Mouse (Mus musculus) neural tube, embryonic 13.5 days (tissue): ENCODE measurements around the gene Tmcc1. TPM values are rescaled to one million over a fixed set of nuclear protein-coding genes. Genes with fewer than 3 reads are reported as not detected.

Source experiments
- ATAC-seq: fragments of 200-750 bp; cut with Nextera tagmentation; 2 replicates; pipeline ENCODE4 v1.8.0; 2017; ENCODE audit warnings: low read depth, mild to moderate bottlenecking, moderate TSS enrichment, moderate library complexity
- H3K27ac ChIP-seq: fragments of 300-500 bp; sonication (generic); replicated peaks from 2 replicates; pipeline ENCODE4 v1.5.1; 2015; ENCODE audit warnings: moderate library complexity, mild to moderate bottlenecking, inconsistent platforms
- H3K27me3 ChIP-seq: fragments of 300-500 bp; sonication (generic); 2 replicates; pipeline ENCODE4 v1.6.1; 2015; ENCODE audit warnings: mild to moderate bottlenecking, inconsistent platforms
- H3K36me3 ChIP-seq: fragments of 300-500 bp; sonication (generic); 2 replicates; pipeline ENCODE4 v1.6.1; 2015; ENCODE audit warnings: mild to moderate bottlenecking, inconsistent platforms
- H3K4me1 ChIP-seq: fragments of 300-500 bp; sonication (generic); replicated peaks from 2 replicates; pipeline ENCODE4 v1.6.1; 2015; ENCODE audit warnings: inconsistent platforms
- H3K4me2 ChIP-seq: fragments of 300-500 bp; sonication (generic); 2 replicates; pipeline ENCODE4 v1.6.1; 2015; ENCODE audit warnings: inconsistent platforms, mild to moderate bottlenecking, moderate library complexity
- H3K4me3 ChIP-seq: fragments of 300-500 bp; sonication (generic); 2 replicates; pipeline ENCODE4 v1.5.1; 2015; ENCODE audit warnings: mild to moderate bottlenecking, inconsistent platforms
- H3K9ac ChIP-seq: fragments of 300-500 bp; sonication (generic); 2 replicates; pipeline ENCODE4 v1.6.1; 2015; ENCODE audit warnings: moderate library complexity, mild to moderate bottlenecking, inconsistent platforms
- H3K9me3 ChIP-seq: fragments of 300-500 bp; sonication (generic); 2 replicates; pipeline ENCODE4 v1.6.1; 2016; ENCODE audit warnings: inconsistent platforms
- WGBS: fragments of 180-500 bp; shearing (Covaris S2); methylation state at CpG from one replicate; pipeline ENCODE4 v1.1.7; 2015; 5-methylcytosine and 5-hydroxymethylcytosine counted together
- polyA plus RNA-seq: library from polyadenylated mRNA; unstranded; fragments of >200 nt; fragmentation: Nextera tagmentation; extraction: Ambion mirVana; gene quantifications from 2 replicates; pipeline ENCODE4 v1.2.1, GENCODE M21; 2015

Gene Tmcc1
- polyA plus RNA-seq, 1 experiment from 2014 or later, result 32.1 TPM

- Histone ChIP-seq H3K36me3 (peaks cover 8% of the 10 kb centered on the region; the same call in 1 of the 2 replicates), H3K27me3 (no peaks in the 10 kb centered on the region), H3K4me3 (no peak overlapping the region), H3K4me2 (no peak overlapping the region), H3K9me3 (no peaks in the 10 kb centered on the region), H3K9ac (no peak overlapping the region), H3K27ac (no peak overlapping the region), H3K4me1 (no peaks in the 10 kb centered on the region; the same call in 1 of the 2 replicates)
- ATAC-seq, result no peak
- 90% methylated on average over 2 of the region's 2 CpGs for WGBS
These were observed 156.7 kb downstream of the Tmcc1 start for GRCm38 (mm10) chr6:116036555-116036954.

- Histone ChIP-seq H3K27me3 (no peaks in the 10 kb centered on the region), H3K9ac (no peak overlapping the region), H3K36me3 (0 out of 2 replicates have a peak, but pooled peaks cover 3% of the 10 kb centered on the region), H3K4me1 (no peaks in the 10 kb centered on the region), H3K4me2 (no peak overlapping the region), H3K27ac (no peak overlapping the region), H3K4me3 (no peak overlapping the region), H3K9me3 (no peaks in the 10 kb centered on the region)
- ATAC-seq, result no peak
- 92% methylated on average over 5 of the region's 5 CpGs for WGBS
These were observed 162.2 kb downstream of the Tmcc1 start for GRCm38 (mm10) chr6:116031052-116031451.

GRCm38 (mm10) chr6:116024666-116025065 is 168.6 kb downstream of the Tmcc1 start:
- 89% methylated on average over 4 of the region's 4 CpGs for WGBS
- Histone ChIP-seq H3K27ac (no peak overlapping the region), H3K9me3 (peaks cover 9% of the 10 kb centered on the region), H3K36me3 (peaks cover 46% of the 10 kb centered on the region), H3K4me1 (no peaks in the 10 kb centered on the region), H3K4me3 (no peak overlapping the region), H3K9ac (no peak overlapping the region), H3K4me2 (no peak overlapping the region), H3K27me3 (no peaks in the 10 kb centered on the region)
- ATAC-seq, result no peak

- WGBS, result 86% methylated on average over 9 of the region's 9 CpGs
- peaks cover 48% of the 10 kb centered on the region for H3K36me3 ChIP-seq
- peaks cover 9% of the 10 kb centered on the region for H3K9me3 ChIP-seq
- no peak overlapping the region for H3K9ac ChIP-seq
- ATAC-seq, result no peak
- no peak overlapping the region for H3K27ac ChIP-seq
- no peak overlapping the region for H3K4me2 ChIP-seq
- no peaks in the 10 kb centered on the region for H3K4me1 ChIP-seq
- no peak overlapping the region for H3K4me3 ChIP-seq
- H3K27me3 ChIP-seq, result no peaks in the 10 kb centered on the region
These were observed 171.3 kb downstream of the Tmcc1 start for GRCm38 (mm10) chr6:116021961-116022485.

GRCm38 (mm10) chr6:116015902-116016301 is 177.4 kb downstream of the Tmcc1 start:
- no peak for ATAC-seq
- WGBS, result 89% methylated on average over 3 of the region's 3 CpGs

GRCm38 (mm10) chr6:116014111-116014510 is 179.2 kb downstream of the Tmcc1 start:
- no peak overlapping the region for H3K4me3 ChIP-seq
- H3K27me3 ChIP-seq, result no peaks in the 10 kb centered on the region
- WGBS, result 84% methylated on average over 6 of the region's 6 CpGs
- no peak for ATAC-seq
- H3K4me1 ChIP-seq, result no peaks in the 10 kb centered on the region
- H3K36me3 ChIP-seq, result no peaks in the 10 kb centered on the region; the same call in 1 of the 2 replicates
- no peak overlapping the region for H3K9ac ChIP-seq
- no peaks in the 10 kb centered on the region for H3K9me3 ChIP-seq
- no peak overlapping the region for H3K4me2 ChIP-seq
- H3K27ac ChIP-seq, result no peak overlapping the region

More at GRCm38 (mm10) chr6:116015902-116016301, 177.4 kb downstream of the Tmcc1 start:
- H3K4me1 ChIP-seq, result no peaks in the 10 kb centered on the region
- H3K4me3 ChIP-seq, result no peak overlapping the region
- no peak overlapping the region for H3K9ac ChIP-seq
- H3K36me3 ChIP-seq, result peaks cover 14% of the 10 kb centered on the region
- no peak overlapping the region for H3K27ac ChIP-seq
- H3K4me2 ChIP-seq, result no peak overlapping the region
- no peaks in the 10 kb centered on the region for H3K9me3 ChIP-seq
- H3K27me3 ChIP-seq, result no peaks in the 10 kb centered on the region

- no peak overlapping the region for H3K4me2 ChIP-seq
- no peak overlapping the region for H3K4me3 ChIP-seq
- 65% methylated on average over 3 of the region's 3 CpGs for WGBS
- H3K9me3 ChIP-seq, result no peaks in the 10 kb centered on the region
- H3K36me3 ChIP-seq, result no peaks in the 10 kb centered on the region; the same call in 1 of the 2 replicates
- H3K9ac ChIP-seq, result no peak overlapping the region
- H3K27ac ChIP-seq, result no peak overlapping the region
- no peaks in the 10 kb centered on the region for H3K4me1 ChIP-seq
- H3K27me3 ChIP-seq, result no peaks in the 10 kb centered on the region
- no peak for ATAC-seq
These were observed 179.6 kb downstream of the Tmcc1 start for GRCm38 (mm10) chr6:116013687-116014086.

- H3K4me1 ChIP-seq, result peaks cover 4% of the 10 kb centered on the region; the same call in 1 of the 2 replicates
- 5% methylated on average over 6 of the region's 6 CpGs for WGBS
- H3K9ac ChIP-seq, result no peak overlapping the region
- H3K4me2 ChIP-seq, result no peak overlapping the region
- no peak overlapping the region for H3K4me3 ChIP-seq
- H3K9me3 ChIP-seq, result no peaks in the 10 kb centered on the region
- peak; percentile 16; the same call in 1 of the 2 replicates for ATAC-seq
- no peaks in the 10 kb centered on the region for H3K27me3 ChIP-seq
- no peaks in the 10 kb centered on the region for H3K36me3 ChIP-seq
- H3K27ac ChIP-seq, result no peak overlapping the region
These were observed 182.7 kb downstream of the Tmcc1 start for GRCm38 (mm10) chr6:116010541-116010940.

GRCm38 (mm10) chr6:116009426-116009825 is 183.9 kb downstream of the Tmcc1 start:
- WGBS, result 52% methylated on average over 12 of the region's 12 CpGs
- Histone ChIP-seq H3K9ac (no peak overlapping the region), H3K4me2 (no peak overlapping the region), H3K4me3 (no peak overlapping the region), H3K27ac (no peak overlapping the region), H3K36me3 (no peaks in the 10 kb centered on the region), H3K27me3 (no peaks in the 10 kb centered on the region), H3K4me1 (peaks cover 6% of the 10 kb centered on the region), H3K9me3 (no peaks in the 10 kb centered on the region)
- no peak for ATAC-seq

GRCm38 (mm10) chr6:116007561-116008173 is 185.6 kb downstream of the Tmcc1 start:
- no peak overlapping the region for H3K4me3 ChIP-seq
- no peak overlapping the region for H3K4me2 ChIP-seq
- no peaks in the 10 kb centered on the region for H3K9me3 ChIP-seq
- no peak overlapping the region for H3K27ac ChIP-seq
- 0 out of 2 replicates have a peak overlapping the region, but pooled peaks have one; percentile 38 for H3K9ac ChIP-seq
- WGBS, result 29% methylated on average over 8 of the region's 9 CpGs
- peak; percentile 33; the same call in 1 of the 2 replicates for ATAC-seq
- H3K4me1 ChIP-seq, result peaks cover 13% of the 10 kb centered on the region
- no peaks in the 10 kb centered on the region for H3K36me3 ChIP-seq
- no peaks in the 10 kb centered on the region for H3K27me3 ChIP-seq

GRCm38 (mm10) chr6:116006731-116007130 is 186.6 kb downstream of the Tmcc1 start:
- no peaks in the 10 kb centered on the region for H3K27me3 ChIP-seq
- ATAC-seq, result no peak
- H3K4me3 ChIP-seq, result no peak overlapping the region
- H3K4me1 ChIP-seq, result peaks cover 13% of the 10 kb centered on the region
- WGBS, result 49% methylated on average over 9 of the region's 9 CpGs
- H3K4me2 ChIP-seq, result no peak overlapping the region
- H3K9me3 ChIP-seq, result no peaks in the 10 kb centered on the region
- peak overlapping the region; percentile 70; the same call in 1 of the 2 replicates for H3K27ac ChIP-seq
- no peak overlapping the region for H3K9ac ChIP-seq
- no peaks in the 10 kb centered on the region for H3K36me3 ChIP-seq

GRCm38 (mm10) chr6:116005959-116006288 is 187.4 kb downstream of the Tmcc1 start:
- H3K27ac ChIP-seq, result peak overlapping the region; percentile 70; the same call in 1 of the 2 replicates

More at GRCm38 (mm10) chr6:116005959-116006288, 187.4 kb downstream of the Tmcc1 start:
- no peaks in the 10 kb centered on the region for H3K9me3 ChIP-seq
- H3K36me3 ChIP-seq, result no peaks in the 10 kb centered on the region
- no peak for ATAC-seq
- 78% methylated on average over 4 of the region's 4 CpGs for WGBS
- H3K9ac ChIP-seq, result no peak overlapping the region
- H3K27me3 ChIP-seq, result no peaks in the 10 kb centered on the region
- no peak overlapping the region for H3K4me2 ChIP-seq
- peaks cover 13% of the 10 kb centered on the region for H3K4me1 ChIP-seq
- no peak overlapping the region for H3K4me3 ChIP-seq
